Mouse (Mus musculus) forebrain, embryonic 16.5 days (tissue): ENCODE data around the gene Trim47. TPM values are rescaled to one million over a fixed set of nuclear protein-coding genes. Genes with fewer than 3 reads are reported as not detected.

Experiments
- ATAC-seq: fragments of 200-750 bp; cut with Nextera tagmentation; 2 replicates; pipeline ENCODE4 v1.8.0; 2017; ENCODE audit warnings: mild to moderate bottlenecking, moderate library complexity
- H3K27ac ChIP-seq: fragments of 300-500 bp; sonication (generic); 2 replicates; pipeline ENCODE4 v1.5.1; 2014; ENCODE audit warnings: low read length, control low read depth
- H3K27me3 ChIP-seq: fragments of 300-500 bp; sonication (generic); replicated peaks from 2 replicates; pipeline ENCODE4 v1.6.1; 2014; ENCODE audit warnings: low read length; ENCODE audit not compliant: control insufficient read depth, insufficient read depth
- H3K36me3 ChIP-seq: fragments of 300-500 bp; sonication (generic); 2 replicates; pipeline ENCODE4 v1.6.1; 2014; ENCODE audit not compliant: control insufficient read depth, insufficient read depth
- H3K4me1 ChIP-seq: fragments of 300-500 bp; sonication (generic); replicated peaks from 2 replicates; pipeline ENCODE4 v1.6.1; 2014; ENCODE audit warnings: low read length; ENCODE audit not compliant: control insufficient read depth, insufficient read depth
- H3K4me2 ChIP-seq: fragments of 300-500 bp; sonication (generic); 2 replicates; pipeline ENCODE4 v1.6.1; 2014; ENCODE audit warnings: mild to moderate bottlenecking, low read length, control low read depth
- H3K4me3 ChIP-seq: fragments of 300-500 bp; sonication (generic); replicated peaks from 2 replicates; pipeline ENCODE4 v1.5.1; 2014; ENCODE audit warnings: mild to moderate bottlenecking, low read length, control low read depth
- H3K9ac ChIP-seq: fragments of 300-500 bp; sonication (generic); replicated peaks from 2 replicates; pipeline ENCODE4 v1.6.1; 2014; ENCODE audit warnings: low read depth, low read length, control low read depth
- H3K9me3 ChIP-seq: fragments of 300-500 bp; sonication (generic); 2 replicates; pipeline ENCODE4 v1.6.1; 2016; ENCODE audit warnings: low read length; ENCODE audit not compliant: control insufficient read depth
- WGBS: fragments of 180-500 bp; shearing (Covaris S2); extraction: QIAGEN DNeasy Blood & Tissue Kit; methylation state at CpG from one replicate; pipeline ENCODE4 v1.1.7; 2014; 5-methylcytosine and 5-hydroxymethylcytosine counted together
- polyA plus RNA-seq: library from polyadenylated mRNA; unstranded; fragments of >200 nt; fragmentation: Nextera tagmentation; extraction: Ambion mirVana; gene quantifications from 2 replicates; pipeline ENCODE4 v1.2.1, GENCODE M21; 2015

The Trim47 gene
- polyA plus RNA-seq, 1 experiment from 2014 or later = 6.6 TPM

DNA sequence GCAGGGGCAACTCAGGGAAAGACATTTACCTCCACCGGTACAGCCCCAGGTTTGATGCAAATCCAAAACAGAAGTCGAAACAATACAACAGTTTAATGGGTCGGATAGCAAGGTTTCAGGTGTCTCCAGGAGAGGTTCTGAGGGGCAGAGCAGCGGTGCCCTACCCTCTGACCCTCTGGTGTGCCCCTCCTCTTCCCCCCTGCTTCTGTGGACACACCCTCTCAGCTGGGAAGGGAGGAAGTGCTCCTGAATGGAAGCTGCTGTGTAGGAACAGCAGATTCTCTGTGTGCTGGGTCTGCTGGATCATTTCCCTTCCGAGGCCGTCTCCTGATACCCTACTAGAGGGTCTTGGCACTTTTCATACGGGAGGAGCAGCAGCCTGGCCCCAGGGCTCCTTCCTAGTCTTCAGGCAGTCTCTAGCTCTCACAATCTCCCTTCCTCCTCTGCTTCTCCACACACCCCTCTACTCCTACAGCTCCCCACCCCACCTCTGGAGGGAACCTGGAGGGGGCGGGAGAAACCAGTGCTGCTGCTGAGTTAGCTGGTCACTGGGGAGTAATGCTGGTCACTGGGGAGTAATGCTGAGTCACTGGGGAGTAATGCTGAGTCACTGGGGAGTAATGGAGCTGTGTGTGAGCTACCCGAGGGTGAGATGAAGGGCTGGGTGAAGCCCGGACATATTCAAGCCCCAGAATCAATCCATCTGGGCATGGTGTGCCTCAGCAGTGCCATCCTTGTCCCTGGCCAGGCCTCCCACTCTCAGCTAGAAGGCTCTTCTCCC lies 15.4 kb upstream of the Trim47 start:
- 72% methylated on average over 10 of the region's 10 CpGs for WGBS
- H3K4me3 ChIP-seq = no peak overlapping the region
- H3K36me3 ChIP-seq = peaks cover 22% of the 10 kb centered on the region
- peaks cover 7% of the 10 kb centered on the region; the same call in 1 of the 2 replicates for H3K4me1 ChIP-seq
- H3K9ac ChIP-seq = no peak overlapping the region
- H3K27me3 ChIP-seq = no peaks in the 10 kb centered on the region
- H3K9me3 ChIP-seq = no peaks in the 10 kb centered on the region
- H3K4me2 ChIP-seq = no peak overlapping the region
- no peak overlapping the region for H3K27ac ChIP-seq
- no peak for ATAC-seq

DNA sequence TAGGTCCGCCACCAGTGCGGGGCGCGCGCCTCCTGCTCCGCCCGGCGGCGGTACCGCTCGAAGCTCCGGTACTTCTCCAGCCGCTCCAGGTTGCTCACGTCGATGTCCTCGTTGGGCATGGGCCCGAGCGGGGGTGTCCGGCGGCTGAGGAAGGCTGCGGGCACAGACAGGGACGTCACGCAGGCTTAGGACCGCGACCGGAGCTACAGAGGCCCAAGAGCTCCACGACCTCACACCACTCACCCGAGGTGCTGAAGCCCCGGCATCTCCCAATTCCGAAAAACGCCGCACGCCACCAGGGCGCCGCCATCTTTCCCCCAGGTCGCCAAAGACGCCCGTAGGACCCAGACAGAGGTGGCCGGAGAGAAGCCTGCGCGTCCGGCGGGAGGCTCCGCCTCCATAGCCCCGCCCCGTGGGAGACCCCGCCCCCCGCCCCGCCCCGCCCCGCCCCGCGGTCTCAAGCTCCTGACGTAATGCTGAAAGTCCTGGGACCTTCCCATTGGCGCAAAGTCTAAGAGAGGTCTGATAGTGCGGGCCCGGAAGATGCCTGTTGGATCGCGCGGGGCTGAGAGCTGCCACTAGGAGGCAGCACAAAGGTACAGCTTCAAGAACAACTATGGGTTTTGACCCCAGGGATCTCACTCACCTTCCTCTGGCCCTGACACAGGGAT lies 11.6 kb upstream of the Trim47 start, which contains the start of gene Mrpl38:
TSS of gene Mrpl38 (minus strand) at position 401 of the 671 bp plus-strand sequence.
- Histone ChIP-seq H3K36me3 (peaks cover 10% of the 10 kb centered on the region; the same call in 1 of the 2 replicates), H3K4me1 (peaks cover 9% of the 10 kb centered on the region; the same call in 1 of the 2 replicates), H3K27ac (peak within 1 kb of the TSS; percentile 60), H3K9ac (peak within 1 kb of the TSS; percentile 85), H3K4me3 (peak within 1 kb of the TSS; percentile 89), H3K9me3 (no peaks in the 10 kb centered on the region), H3K27me3 (no peaks in the 10 kb centered on the region), H3K4me2 (peak within 1 kb of the TSS; percentile 61)
- WGBS = under 1% methylated on average over 60 of the region's 60 CpGs
- ATAC-seq = peak; percentile 95

DNA sequence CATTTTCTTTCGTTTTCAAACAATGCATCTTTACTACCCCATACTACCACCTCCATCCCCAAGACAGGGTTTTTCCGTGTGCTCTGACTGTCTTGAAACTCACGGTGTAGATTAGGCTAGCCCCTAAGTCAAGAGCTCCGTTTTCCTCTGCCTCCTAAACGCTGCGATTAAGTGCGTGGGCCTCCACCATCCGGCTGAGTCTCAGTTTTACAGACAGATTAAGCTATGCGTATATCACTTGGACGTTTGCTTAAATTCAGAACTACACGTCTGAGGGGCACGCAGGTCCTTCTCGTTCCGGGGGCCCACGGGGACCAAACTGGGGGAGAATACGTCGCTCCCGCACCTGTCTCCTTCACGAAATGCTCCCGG lies 11.1 kb upstream of the Trim47 start:
- WGBS = 1% methylated on average over 20 of the region's 20 CpGs
- Histone ChIP-seq H3K36me3 (peaks cover 5% of the 10 kb centered on the region; the same call in 1 of the 2 replicates), H3K27ac (peak overlapping the region; percentile 60), H3K27me3 (no peaks in the 10 kb centered on the region), H3K4me1 (peaks cover 9% of the 10 kb centered on the region; the same call in 1 of the 2 replicates), H3K4me2 (peak overlapping the region; percentile 61), H3K9ac (peak overlapping the region; percentile 85), H3K4me3 (peak overlapping the region; percentile 89), H3K9me3 (no peaks in the 10 kb centered on the region)
- ATAC-seq = no peak

DNA sequence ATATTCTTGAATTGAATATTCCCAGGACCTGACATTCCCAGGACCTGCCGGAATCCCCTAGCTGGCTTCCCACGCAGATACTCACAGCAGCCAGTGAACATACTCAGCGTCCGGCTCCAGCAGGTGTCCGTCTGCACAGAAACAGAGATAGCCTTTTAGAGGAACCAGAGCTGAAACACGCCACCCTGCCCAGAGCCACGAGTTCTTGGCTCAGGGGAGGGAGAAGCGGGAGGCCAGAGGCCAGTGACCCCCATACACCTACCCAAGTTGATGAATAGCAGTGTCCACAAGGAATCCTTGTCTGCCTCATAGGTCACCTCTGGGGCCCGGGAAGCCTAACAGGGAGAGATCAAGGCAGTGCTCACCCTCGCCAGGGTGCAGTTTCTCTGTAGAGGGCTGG lies 7.2 kb upstream of the Trim47 start:
- Histone ChIP-seq H3K9ac (no peak overlapping the region), H3K9me3 (no peaks in the 10 kb centered on the region), H3K4me1 (peaks cover 23% of the 10 kb centered on the region), H3K36me3 (no peaks in the 10 kb centered on the region; the same call in 1 of the 2 replicates), H3K4me3 (no peak overlapping the region), H3K4me2 (no peak overlapping the region), H3K27me3 (no peaks in the 10 kb centered on the region), H3K27ac (no peak overlapping the region)
- no peak for ATAC-seq
- WGBS = 94% methylated on average over 10 of the region's 10 CpGs

DNA sequence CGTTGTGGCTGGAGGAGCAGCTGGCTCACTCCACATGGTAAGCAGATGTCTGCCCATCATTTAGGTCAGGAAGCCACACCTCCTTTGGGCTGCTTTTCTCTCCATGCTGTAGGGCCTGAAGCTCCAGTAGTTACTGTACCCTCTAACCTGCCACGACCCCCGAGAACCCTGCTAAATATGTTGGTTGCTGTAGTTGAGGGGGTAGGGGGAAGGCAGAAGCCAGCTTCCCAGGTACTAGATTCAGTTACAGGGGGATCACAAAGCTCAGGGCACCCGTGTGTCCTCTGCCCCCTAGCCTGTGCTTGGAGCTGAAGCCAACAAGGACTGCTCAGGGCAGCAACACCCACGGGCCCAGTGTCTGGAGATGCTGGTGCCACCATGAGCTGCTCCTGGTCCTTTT lies 6.5 kb upstream of the Trim47 start:
- Histone ChIP-seq H3K27ac (no peak overlapping the region), H3K27me3 (no peaks in the 10 kb centered on the region), H3K36me3 (no peaks in the 10 kb centered on the region; the same call in 1 of the 2 replicates), H3K4me2 (no peak overlapping the region), H3K9me3 (no peaks in the 10 kb centered on the region), H3K9ac (no peak overlapping the region), H3K4me1 (peaks cover 23% of the 10 kb centered on the region), H3K4me3 (no peak overlapping the region)
- WGBS = 84% methylated on average over 5 of the region's 5 CpGs
- no peak for ATAC-seq

DNA sequence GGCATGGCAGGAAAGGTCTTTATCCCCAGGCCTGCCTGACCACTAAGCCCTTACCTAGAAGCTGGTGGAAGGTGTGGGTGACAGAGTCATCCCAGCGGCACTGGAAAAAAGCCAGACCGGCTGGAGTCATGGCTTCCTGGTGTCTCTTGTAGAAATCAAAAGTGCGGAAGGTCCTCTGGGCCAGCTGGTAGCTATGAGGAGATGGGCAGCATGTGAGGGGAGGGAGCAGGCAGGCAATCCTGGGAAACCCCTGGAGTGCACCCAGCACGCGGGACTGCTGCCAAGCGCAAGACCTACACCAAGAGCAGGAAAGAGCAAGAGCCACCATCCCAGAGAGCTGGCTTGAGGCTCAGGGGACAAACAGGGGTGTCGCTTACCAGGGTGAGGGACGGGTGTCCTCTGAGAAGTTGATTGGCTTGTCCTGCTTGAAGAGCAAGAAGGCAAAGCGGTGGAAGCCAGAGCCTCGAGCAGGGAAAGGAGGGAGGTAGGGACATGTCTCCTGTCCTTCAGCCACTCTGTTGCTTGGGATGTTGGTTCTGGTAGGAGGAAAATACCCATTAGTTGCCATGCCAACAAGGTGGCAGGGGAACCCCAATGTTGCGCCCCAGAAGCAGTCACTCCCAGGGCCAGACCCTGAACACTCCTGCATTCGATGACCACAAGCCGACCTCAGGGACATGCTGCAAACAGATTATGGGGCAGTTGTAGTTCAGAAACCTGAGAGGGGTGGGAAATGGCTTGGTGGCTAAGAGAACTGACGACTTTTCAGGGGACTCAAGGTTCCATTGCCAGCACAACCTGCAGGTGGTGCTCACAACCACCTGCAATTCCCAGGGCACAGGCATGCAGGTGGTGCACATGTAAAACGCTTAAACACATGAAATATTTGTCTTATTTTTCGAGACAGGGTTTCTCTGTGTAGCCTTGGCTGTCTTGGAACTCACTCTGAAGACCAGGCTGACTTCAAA lies 5.6 kb upstream of the Trim47 start:
- Histone ChIP-seq H3K4me3 (no peak overlapping the region), H3K4me1 (peaks cover 22% of the 10 kb centered on the region), H3K27me3 (no peaks in the 10 kb centered on the region), H3K27ac (no peak overlapping the region), H3K4me2 (no peak overlapping the region), H3K9me3 (no peaks in the 10 kb centered on the region), H3K9ac (no peak overlapping the region), H3K36me3 (no peaks in the 10 kb centered on the region; the same call in 1 of the 2 replicates)
- no peak for ATAC-seq
- WGBS = 88% methylated on average over 16 of the region's 16 CpGs

DNA sequence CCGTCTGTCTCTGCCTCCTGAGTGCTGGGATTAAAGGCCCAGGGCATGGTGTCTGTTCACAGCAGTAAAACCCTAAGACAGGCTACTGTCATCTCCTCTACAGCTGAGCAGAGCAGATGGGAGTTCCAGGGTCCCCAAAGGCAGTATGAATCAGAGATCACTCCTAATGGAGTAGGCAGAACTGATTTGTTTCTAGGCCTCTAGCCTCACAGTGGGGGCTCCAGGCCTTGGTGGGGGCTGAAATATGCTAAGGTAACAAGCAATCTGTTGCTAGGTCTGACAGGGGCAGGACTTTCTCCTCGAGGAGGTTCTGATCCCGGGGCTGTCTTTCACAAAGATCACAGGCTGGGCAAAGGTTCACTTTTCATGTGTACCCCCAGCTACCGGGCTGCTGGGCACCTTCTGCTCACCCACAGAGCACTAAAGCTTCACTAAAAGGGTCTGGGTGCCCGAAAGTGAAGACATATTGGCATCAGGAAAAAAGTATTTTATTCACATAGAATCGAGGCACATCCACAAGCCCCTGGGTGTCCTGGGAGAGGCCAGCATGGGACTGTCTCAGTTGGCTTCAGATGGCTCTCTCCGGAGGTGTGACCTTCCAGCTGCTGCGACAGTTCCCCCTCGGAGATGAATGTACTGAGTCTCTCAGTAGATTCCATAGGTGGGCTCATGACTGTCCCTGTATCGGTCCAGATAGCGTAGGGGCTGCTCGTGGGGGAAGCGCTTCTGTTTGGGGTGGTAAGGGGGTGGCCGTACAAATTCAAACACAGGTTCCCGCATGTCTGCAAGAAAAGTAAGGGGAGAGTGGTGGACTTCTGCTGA lies 4.5 kb upstream of the Trim47 start:
- Histone ChIP-seq H3K9ac (no peak overlapping the region), H3K27me3 (no peaks in the 10 kb centered on the region), H3K9me3 (no peaks in the 10 kb centered on the region), H3K4me2 (peak overlapping the region; percentile 76), H3K36me3 (no peaks in the 10 kb centered on the region; the same call in 1 of the 2 replicates), H3K4me1 (peaks cover 23% of the 10 kb centered on the region), H3K4me3 (peak overlapping the region; percentile 61), H3K27ac (no peak overlapping the region; the same call in 1 of the 2 replicates)
- 83% methylated on average over 15 of the region's 15 CpGs for WGBS
- ATAC-seq = no peak

DNA sequence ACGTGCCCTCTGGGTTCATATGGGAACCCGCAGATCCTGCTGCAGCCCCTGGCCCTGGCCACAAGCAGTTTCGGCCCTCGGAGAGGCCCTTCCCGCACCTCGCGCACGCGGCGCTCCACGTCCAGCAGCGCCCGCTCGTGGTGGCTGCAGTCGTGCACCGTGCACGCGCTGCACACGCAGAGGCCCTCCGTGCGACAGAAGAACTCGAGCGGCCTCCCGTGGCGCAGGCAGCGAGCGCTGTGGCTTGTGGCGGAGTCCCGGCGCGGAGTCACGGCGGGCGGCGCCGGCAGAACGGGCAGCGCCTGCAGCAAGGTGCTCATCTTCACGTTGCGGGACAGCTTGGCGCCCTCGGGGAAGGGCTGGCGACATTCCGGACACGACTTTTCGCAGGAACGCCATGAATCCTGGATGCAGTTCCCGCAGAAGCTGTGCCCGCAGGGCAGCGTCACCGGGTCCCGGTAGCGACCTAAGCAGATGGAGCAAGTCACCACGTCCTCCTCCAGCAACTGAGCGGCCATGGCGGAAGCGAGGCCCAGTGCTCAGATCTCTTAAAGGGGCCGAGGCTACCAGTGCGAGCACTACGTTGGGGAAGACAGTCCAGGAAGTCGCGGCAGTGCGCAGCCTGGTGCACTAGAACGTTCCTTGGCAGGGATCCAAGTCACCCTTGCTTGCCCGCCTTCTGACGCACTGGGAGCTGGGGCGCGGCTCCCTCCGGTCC lies 3.6 kb upstream of the Trim47 start, which contains the start of gene Trim65:
TSS of gene Trim65 (minus strand) at position 641 of the 718 bp plus-strand sequence.
- H3K27me3 ChIP-seq = no peaks in the 10 kb centered on the region
- peak within 1 kb of the TSS; percentile 76 for H3K4me2 ChIP-seq
- H3K36me3 ChIP-seq = no peaks in the 10 kb centered on the region; the same call in 1 of the 2 replicates
- no peaks in the 10 kb centered on the region for H3K9me3 ChIP-seq
- peaks cover 23% of the 10 kb centered on the region for H3K4me1 ChIP-seq
- peak within 1 kb of the TSS; percentile 61 for H3K4me3 ChIP-seq
- ATAC-seq = peak; percentile 92
- peak within 1 kb of the TSS; percentile 88 for H3K27ac ChIP-seq
- peak within 1 kb of the TSS; percentile 78 for H3K9ac ChIP-seq
- WGBS = under 1% methylated on average over 69 of the region's 69 CpGs
